Mouse (Mus musculus) lung, adult 18-20 months (tissue): Measurements from ENCODE around the gene Marf1.
"Not testable (repeated sequence)": the region's sequence is repeated elsewhere in the genome, so short reads cannot be mapped to it uniquely, and the experiment has no call there.

Experiments
- DNase-seq, 2 experiments: peaks; one replicate each; pipeline ENCODE4 v3.0.0; 2022; ENCODE audit warnings: mixed read lengths in 2 of 2

Gene Marf1

GRCm38 (mm10) chr16:14135014-14135413, 28.1 kb downstream of the Marf1 start:
- no peak for DNase-seq

- DNase-seq, result peak; percentile 19 to 39
Observed at GRCm38 (mm10) chr16:14131838-14132237, 31.3 kb downstream of the Marf1 start.

GRCm38 (mm10) chr16:14131376-14131775, 31.8 kb downstream of the Marf1 start:
- peak; percentile 28 to 38 for DNase-seq

- DNase-seq, result no peak
Observed at GRCm38 (mm10) chr16:14130796-14131195, 32.4 kb downstream of the Marf1 start.

- DNase-seq, result no peak
Observed at GRCm38 (mm10) chr16:14128977-14129376, 34.2 kb downstream of the Marf1 start.

GRCm38 (mm10) chr16:14125253-14125652, 37.9 kb downstream of the Marf1 start:
- DNase-seq, result no peak

- DNase-seq, result peak; percentile 21 to 29
Observed at GRCm38 (mm10) chr16:14124709-14125108, 38.4 kb downstream of the Marf1 start.

GRCm38 (mm10) chr16:14123901-14124300, 39.2 kb downstream of the Marf1 start:
- no peak for DNase-seq

GRCm38 (mm10) chr16:14122586-14122985, 40.6 kb downstream of the Marf1 start:
- no peak for DNase-seq

GRCm38 (mm10) chr16:14121563-14121962, 41.6 kb downstream of the Marf1 start:
- no peak for DNase-seq

- DNase-seq, result no peak
Observed at GRCm38 (mm10) chr16:14120941-14121340, 42.2 kb downstream of the Marf1 start.

- DNase-seq, result no peak
Observed at GRCm38 (mm10) chr16:14117299-14117698, 45.9 kb downstream of the Marf1 start.

- no peak for DNase-seq
Observed at GRCm38 (mm10) chr16:14112742-14113141, 50.4 kb downstream of the Marf1 start.

GRCm38 (mm10) chr16:14112133-14112532, 51.0 kb downstream of the Marf1 start:
- DNase-seq, result no peak

GRCm38 (mm10) chr16:14110922-14111321, 52.2 kb downstream of the Marf1 start:
- peak in 1 of 2 experiments; percentile 34 for DNase-seq

- DNase-seq, result no peak
Observed at GRCm38 (mm10) chr16:14109651-14110230, 53.4 kb downstream of the Marf1 start.

- no peak for DNase-seq
Observed at GRCm38 (mm10) chr16:14105891-14106290, 57.3 kb downstream of the Marf1 start.

- DNase-seq, result no peak
Observed at GRCm38 (mm10) chr16:14091771-14092170, 71.4 kb downstream of the Marf1 start.

GRCm38 (mm10) chr16:14089296-14089695, 73.9 kb downstream of the Marf1 start:
- DNase-seq, result no peak

- DNase-seq, result no peak
Observed at GRCm38 (mm10) chr16:14088249-14088648, 74.9 kb downstream of the Marf1 start.

GRCm38 (mm10) chr16:14082925-14083324, 80.2 kb downstream of the Marf1 start:
- no peak for DNase-seq

GRCm38 (mm10) chr16:14070471-14071169, 92.5 kb downstream of the Marf1 start:
- DNase-seq, result no peak

GRCm38 (mm10) chr16:14068701-14069100, 94.5 kb downstream of the Marf1 start:
- DNase-seq, result not testable (repeated sequence)

GRCm38 (mm10) chr16:14066571-14066970, 96.6 kb downstream of the Marf1 start:
- not testable (repeated sequence) for DNase-seq

- DNase-seq, result no peak
Observed at GRCm38 (mm10) chr16:14059869-14060268, 103.3 kb downstream of the Marf1 start.
